Mouse (Mus musculus) frontal cortex, adult 2 months (tissue): ENCODE measurements around the gene Stpg1. TPM values are rescaled to one million over a fixed set of nuclear protein-coding genes. Genes with fewer than 3 reads are reported as not detected.

Experiments
- polyA plus RNA-seq: library from polyadenylated mRNA; depleted of rRNA; stranded (reverse); fragments of >200 nt; gene quantifications from 2 replicates; pipeline ENCODE4 v1.2.3, GENCODE M21; 2012; rRNA removed

Stpg1 gene
- polyA plus RNA-seq, 1 experiment, result 1.5 TPM

Other genes with a start within 250 kb of the Stpg1 start
- gene Clic4, start 222.0 kb upstream of the Stpg1 start, polyA plus RNA-seq, result 67.3 and 73.5 TPM in 2 replicates
- gene Srrm1, start 141.5 kb upstream of the Stpg1 start, polyA plus RNA-seq, result 151 and 160 TPM in 2 replicates
- gene Ncmap, start 96.6 kb upstream of the Stpg1 start, polyA plus RNA-seq, result 1.3 and 1.9 TPM in 2 replicates
- gene Rcan3, start 60.9 kb upstream of the Stpg1 start, polyA plus RNA-seq, result 31.8 and 32.8 TPM in 2 replicates
- 45.5 and 49.2 TPM in 2 replicates for gene Nipal3, start 248 bp downstream of the Stpg1 start, polyA plus RNA-seq
- 2.0 and 2.1 TPM in 2 replicates for gene Grhl3, start 78.8 kb downstream of the Stpg1 start, polyA plus RNA-seq
- 0.29 and 0.30 TPM in 2 replicates for gene Ifnlr1, start 191.5 kb downstream of the Stpg1 start, polyA plus RNA-seq
- 0.04 and 0.06 TPM in 2 replicates for gene Il22ra1, start 233.4 kb downstream of the Stpg1 start, polyA plus RNA-seq